Mouse (Mus musculus): Measurements from ENCODE around the gene Fanci. TPM values are rescaled to one million over a fixed set of nuclear protein-coding genes. Genes with fewer than 3 reads are reported as not detected.

Fanci gene
- polyA plus RNA-seq, 1 experiment from 2014 or later = 16.1 TPM

GRCm38 (mm10) chr7:79363370-79364043, 28.2 kb upstream of the Fanci start:
- H3K27ac ChIP-seq = no peak overlapping the region
- H3K9me3 ChIP-seq = no peaks in the 10 kb centered on the region
- no peak for DNase-seq (ENCODE audit: low spot score)
- H3K4me3 ChIP-seq = no peak overlapping the region
- peaks cover 14% of the 10 kb centered on the region; the same call in 1 of the 2 replicates for H3K27me3 ChIP-seq (ENCODE audit: insufficient read depth, poor library complexity, severe bottlenecking)
- peaks cover 56% of the 10 kb centered on the region for H3K4me1 ChIP-seq
- WGBS = 27% methylated on average over 8 of the region's 8 CpGs
- H3K36me3 ChIP-seq = no peaks in the 10 kb centered on the region

GRCm38 (mm10) chr7:79368664-79369063, 23.1 kb upstream of the Fanci start:
- H3K27me3 ChIP-seq (ENCODE audit: insufficient read depth, poor library complexity, severe bottlenecking) = peaks cover 6% of the 10 kb centered on the region; the same call in 1 of the 2 replicates
- WGBS = 79% methylated on average over 5 of the region's 5 CpGs
- DNase-seq (ENCODE audit: low spot score) = no peak
- no peaks in the 10 kb centered on the region for H3K36me3 ChIP-seq
- H3K9me3 ChIP-seq = no peaks in the 10 kb centered on the region
- no peak overlapping the region for H3K27ac ChIP-seq
- peaks cover 6% of the 10 kb centered on the region for H3K4me1 ChIP-seq
- no peak overlapping the region for H3K4me3 ChIP-seq

- 53% methylated on average over 4 of the region's 4 CpGs for WGBS
- Histone ChIP-seq H3K27ac (no peak overlapping the region), H3K4me1 (no peaks in the 10 kb centered on the region), H3K4me3 (no peak overlapping the region), H3K36me3 (no peaks in the 10 kb centered on the region), H3K9me3 (no peaks in the 10 kb centered on the region), H3K27me3 (ENCODE audit: insufficient read depth, poor library complexity, severe bottlenecking) (peaks cover 6% of the 10 kb centered on the region; the same call in 1 of the 2 replicates)
- DNase-seq (ENCODE audit: low spot score) = no peak
Measured at GRCm38 (mm10) chr7:79369416-79369815, 22.3 kb upstream of the Fanci start.

- 41% methylated on average over 10 of the region's 10 CpGs for WGBS
- no peaks in the 10 kb centered on the region for H3K36me3 ChIP-seq
- no peaks in the 10 kb centered on the region for H3K27me3 ChIP-seq (ENCODE audit: insufficient read depth, poor library complexity, severe bottlenecking)
- H3K9me3 ChIP-seq = no peaks in the 10 kb centered on the region
- no peak overlapping the region for H3K4me3 ChIP-seq
- no peak overlapping the region for H3K27ac ChIP-seq
- peak; percentile 91 for DNase-seq (ENCODE audit: low spot score)
- H3K4me1 ChIP-seq = 0 out of 2 replicates have a peak, but pooled peaks cover 4% of the 10 kb centered on the region
Measured at GRCm38 (mm10) chr7:79371321-79371879, 20.3 kb upstream of the Fanci start.

GRCm38 (mm10) chr7:79374017-79374416, 17.7 kb upstream of the Fanci start:
- Histone ChIP-seq H3K9me3 (no peaks in the 10 kb centered on the region), H3K4me3 (no peak overlapping the region), H3K27ac (no peak overlapping the region), H3K36me3 (no peaks in the 10 kb centered on the region), H3K4me1 (0 out of 2 replicates have a peak, but pooled peaks cover 4% of the 10 kb centered on the region), H3K27me3 (ENCODE audit: insufficient read depth, poor library complexity, severe bottlenecking) (no peaks in the 10 kb centered on the region)
- DNase-seq (ENCODE audit: low spot score) = no peak

- H3K27ac ChIP-seq = no peak overlapping the region
- WGBS = 71% methylated on average over 5 of the region's 5 CpGs
- H3K9me3 ChIP-seq = no peaks in the 10 kb centered on the region
Measured at GRCm38 (mm10) chr7:79375594-79375993, 16.1 kb upstream of the Fanci start.

GRCm38 (mm10) chr7:79376516-79377275, 15.0 kb upstream of the Fanci start:
- no peak for DNase-seq (ENCODE audit: low spot score)
- no peak overlapping the region for H3K27ac ChIP-seq
- no peaks in the 10 kb centered on the region for H3K9me3 ChIP-seq
- WGBS = 76% methylated on average over 10 of the region's 10 CpGs
- no peaks in the 10 kb centered on the region for H3K36me3 ChIP-seq
- H3K4me3 ChIP-seq = no peak overlapping the region
- H3K4me1 ChIP-seq = 0 out of 2 replicates have a peak, but pooled peaks cover 4% of the 10 kb centered on the region
- H3K27me3 ChIP-seq (ENCODE audit: insufficient read depth, poor library complexity, severe bottlenecking) = peaks cover 13% of the 10 kb centered on the region

More at GRCm38 (mm10) chr7:79375594-79375993, 16.1 kb upstream of the Fanci start:
- H3K4me1 ChIP-seq = 0 out of 2 replicates have a peak, but pooled peaks cover 4% of the 10 kb centered on the region
- H3K36me3 ChIP-seq = no peaks in the 10 kb centered on the region
- no peak for DNase-seq (ENCODE audit: low spot score)
- no peak overlapping the region for H3K4me3 ChIP-seq
- peaks cover 9% of the 10 kb centered on the region; the same call in 1 of the 2 replicates for H3K27me3 ChIP-seq (ENCODE audit: insufficient read depth, poor library complexity, severe bottlenecking)

- Histone ChIP-seq H3K9me3 (no peaks in the 10 kb centered on the region), H3K4me3 (no peak within 1 kb of the TSS), H3K27me3 (ENCODE audit: insufficient read depth, poor library complexity, severe bottlenecking) (peaks cover 9% of the 10 kb centered on the region), H3K36me3 (no peaks in the 10 kb centered on the region), H3K27ac (no peak within 1 kb of the TSS), H3K4me1 (peaks cover 3% of the 10 kb centered on the region)
- DNase-seq (ENCODE audit: low spot score) = no peak
- 70% methylated on average over 16 of the region's 16 CpGs for WGBS
Measured at GRCm38 (mm10) chr7:79386422-79387133, 5.2 kb upstream of the Fanci start, which contains the start of gene Rlbp1. Gene Rlbp1, minus strand, starts transcription at chr7:79387048.

- no peak overlapping the region for H3K4me3 ChIP-seq
- H3K4me1 ChIP-seq = peaks cover 4% of the 10 kb centered on the region
- H3K27ac ChIP-seq = no peak overlapping the region
- no peak for DNase-seq (ENCODE audit: low spot score)
- H3K36me3 ChIP-seq = no peaks in the 10 kb centered on the region
- WGBS = 70% methylated on average over 8 of the region's 8 CpGs
- H3K9me3 ChIP-seq = no peaks in the 10 kb centered on the region
- H3K27me3 ChIP-seq (ENCODE audit: insufficient read depth, poor library complexity, severe bottlenecking) = peaks cover 6% of the 10 kb centered on the region; the same call in 1 of the 2 replicates
Measured at GRCm38 (mm10) chr7:79387140-79387539, 4.6 kb upstream of the Fanci start.

- Histone ChIP-seq H3K4me3 (no peak overlapping the region), H3K36me3 (no peaks in the 10 kb centered on the region), H3K27ac (no peak overlapping the region), H3K9me3 (no peaks in the 10 kb centered on the region), H3K27me3 (ENCODE audit: insufficient read depth, poor library complexity, severe bottlenecking) (peaks cover 6% of the 10 kb centered on the region; the same call in 1 of the 2 replicates), H3K4me1 (peaks cover 12% of the 10 kb centered on the region)
- DNase-seq (ENCODE audit: low spot score) = no peak
- WGBS = 46% methylated on average over 7 of the region's 7 CpGs
Measured at GRCm38 (mm10) chr7:79387991-79388390, 3.7 kb upstream of the Fanci start.

- Histone ChIP-seq H3K36me3 (no peaks in the 10 kb centered on the region), H3K27me3 (ENCODE audit: insufficient read depth, poor library complexity, severe bottlenecking) (0 out of 2 replicates have a peak, but pooled peaks cover 2% of the 10 kb centered on the region), H3K4me1 (peaks cover 12% of the 10 kb centered on the region), H3K4me3 (no peak overlapping the region), H3K9me3 (no peaks in the 10 kb centered on the region), H3K27ac (no peak overlapping the region)
- 71% methylated on average over 7 of the region's 7 CpGs for WGBS
- no peak for DNase-seq (ENCODE audit: low spot score)
Measured at GRCm38 (mm10) chr7:79388671-79389206, 3.0 kb upstream of the Fanci start.

GRCm38 (mm10) chr7:79390141-79390708, 1.5 kb upstream of the Fanci start:
- DNase-seq (ENCODE audit: low spot score) = no peak
- H3K4me3 ChIP-seq = no peak overlapping the region
- no peaks in the 10 kb centered on the region for H3K9me3 ChIP-seq
- no peaks in the 10 kb centered on the region for H3K36me3 ChIP-seq
- H3K27ac ChIP-seq = no peak overlapping the region
- 45% methylated on average over 5 of the region's 5 CpGs for WGBS
- H3K4me1 ChIP-seq = peaks cover 12% of the 10 kb centered on the region
- H3K27me3 ChIP-seq (ENCODE audit: insufficient read depth, poor library complexity, severe bottlenecking) = no peaks in the 10 kb centered on the region
